Mouse (Mus musculus): Measurements from ENCODE around the gene Cryga. TPM values are rescaled to one million over a fixed set of nuclear protein-coding genes. Genes with fewer than 3 reads are reported as not detected.
"Not testable (repeated sequence)": the region's sequence is repeated elsewhere in the genome, so short reads cannot be mapped to it uniquely, and the experiment has no call there.

Cryga gene
- polyA plus RNA-seq, 1 experiment from 2014 or later, result not detected

DNA sequence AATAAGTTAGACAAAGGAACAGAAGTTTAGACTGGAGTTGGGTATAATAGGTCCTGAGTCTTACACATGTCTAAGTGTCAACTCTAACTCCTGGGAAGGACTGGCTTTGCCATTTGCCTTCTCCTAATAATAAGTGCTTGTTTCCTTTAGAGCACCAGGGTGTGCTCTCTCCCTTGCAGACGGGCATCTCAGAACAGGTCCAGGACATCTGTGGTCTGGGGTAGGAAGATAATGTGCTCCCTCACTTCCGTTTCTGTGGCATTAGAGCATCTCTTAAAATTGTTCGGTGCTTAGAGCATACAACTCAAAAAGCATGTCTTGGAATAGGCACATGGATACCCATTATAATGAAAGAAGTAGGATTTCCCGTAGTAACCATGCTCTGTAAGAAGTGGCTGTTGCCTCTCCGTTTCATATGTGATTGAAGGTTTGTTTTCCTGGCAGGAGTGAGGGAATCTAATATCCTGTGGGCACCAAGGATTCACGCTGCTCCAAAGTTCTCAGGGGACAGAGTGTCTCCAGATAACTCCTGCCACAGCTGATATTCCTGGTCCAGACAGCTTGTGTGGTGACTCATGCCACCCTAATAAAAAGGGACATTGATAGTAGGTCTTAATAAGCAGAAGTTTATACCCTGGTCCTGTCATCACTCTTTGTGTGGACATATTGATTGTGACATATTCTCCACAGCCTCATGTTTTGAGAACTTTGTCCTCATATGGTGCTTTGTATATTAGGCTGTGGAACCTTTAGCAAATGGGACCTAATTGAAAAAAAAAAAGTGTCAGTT, 14.4 kb downstream of the Cryga start:
- WGBS, result 78% methylated on average over 6 of the region's 6 CpGs

DNA sequence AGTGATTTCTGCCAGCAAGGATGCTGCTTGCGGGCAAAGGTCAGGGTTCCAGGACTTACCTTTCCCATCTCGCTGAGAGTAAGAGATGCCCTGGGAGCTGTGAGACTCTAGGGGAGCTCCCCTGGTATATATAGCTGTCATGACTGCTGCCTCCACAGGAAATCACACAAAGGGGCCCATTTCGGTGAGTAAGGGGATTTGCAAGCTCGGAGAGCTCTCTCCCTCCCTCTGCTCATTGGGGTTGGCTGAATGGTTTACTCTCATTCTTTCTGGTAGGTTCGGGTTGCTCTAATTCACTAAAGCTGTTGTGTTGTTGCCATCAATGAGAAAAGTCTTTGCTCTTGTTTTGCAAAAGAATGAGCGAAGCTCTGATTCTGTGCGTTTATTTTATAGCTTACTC, 21.0 kb downstream of the Cryga start, which contains the start of gene Crygb:
Gene Crygb, minus strand, starts transcription at position 101 of the 400 bp plus-strand sequence.
- WGBS, result 43% methylated on average over 7 of the region's 7 CpGs

More for the DNA sequence above, 14.4 kb downstream of the Cryga start:
- no peaks in the 10 kb centered on the region for H3K36me3 ChIP-seq
- no peaks in the 10 kb centered on the region for H3K27me3 ChIP-seq (replicated peaks)
- H3K4me3 ChIP-seq (replicated peaks), result no peak overlapping the region
- ATAC-seq (ENCODE audit: insufficient read depth, low FRiP score, low read depth), result no peak
- H3K4me2 ChIP-seq, result no peak overlapping the region
- H3K9ac ChIP-seq, result no peak overlapping the region
- no peaks in the 10 kb centered on the region for H3K9me3 ChIP-seq
- H3K4me1 ChIP-seq, result no peaks in the 10 kb centered on the region
- H3K27ac ChIP-seq, result no peak overlapping the region

DNA sequence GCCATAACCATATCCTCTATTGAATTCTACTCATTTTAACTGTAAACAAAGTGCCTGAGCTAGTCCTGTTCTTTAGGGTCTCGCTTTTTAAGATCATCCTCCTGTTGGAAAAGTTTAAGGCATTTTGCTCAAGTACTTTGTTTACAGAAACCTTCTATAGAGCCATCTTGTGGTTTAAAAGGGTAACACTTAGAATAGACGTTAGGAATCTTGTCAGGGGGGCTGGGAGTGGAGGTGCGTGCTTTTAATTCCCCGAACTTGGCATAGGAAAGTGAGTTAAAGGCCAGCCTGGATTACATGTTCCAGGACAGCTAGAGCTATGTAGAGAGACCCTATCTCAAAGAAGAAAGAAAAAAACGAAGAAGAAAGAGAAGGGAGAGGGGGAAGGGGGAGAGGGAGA, 27.6 kb downstream of the Cryga start:
- Histone ChIP-seq H3K27ac (no peak overlapping the region), H3K9ac (no peak overlapping the region), H3K36me3 (no peaks in the 10 kb centered on the region), H3K4me2 (no peak overlapping the region), H3K4me3 (replicated peaks) (no peak overlapping the region), H3K27me3 (replicated peaks) (no peaks in the 10 kb centered on the region), H3K4me1 (no peaks in the 10 kb centered on the region), H3K9me3 (no peaks in the 10 kb centered on the region)
- no peak for ATAC-seq (ENCODE audit: insufficient read depth, low FRiP score, low read depth)
- WGBS, result 13% methylated on average over 5 of the region's 5 CpGs

More for the DNA sequence above, 21.0 kb downstream of the Cryga start, which contains the start of gene Crygb:
- H3K9me3 ChIP-seq, result no peaks in the 10 kb centered on the region
- ATAC-seq (ENCODE audit: insufficient read depth, low FRiP score, low read depth), result no peak
- no peaks in the 10 kb centered on the region for H3K27me3 ChIP-seq (replicated peaks)
- H3K4me3 ChIP-seq (replicated peaks), result no peak within 1 kb of the TSS
- no peaks in the 10 kb centered on the region for H3K36me3 ChIP-seq
- no peak within 1 kb of the TSS for H3K4me2 ChIP-seq
- H3K9ac ChIP-seq, result no peak within 1 kb of the TSS
- H3K27ac ChIP-seq, result no peak within 1 kb of the TSS
- H3K4me1 ChIP-seq, result no peaks in the 10 kb centered on the region

DNA sequence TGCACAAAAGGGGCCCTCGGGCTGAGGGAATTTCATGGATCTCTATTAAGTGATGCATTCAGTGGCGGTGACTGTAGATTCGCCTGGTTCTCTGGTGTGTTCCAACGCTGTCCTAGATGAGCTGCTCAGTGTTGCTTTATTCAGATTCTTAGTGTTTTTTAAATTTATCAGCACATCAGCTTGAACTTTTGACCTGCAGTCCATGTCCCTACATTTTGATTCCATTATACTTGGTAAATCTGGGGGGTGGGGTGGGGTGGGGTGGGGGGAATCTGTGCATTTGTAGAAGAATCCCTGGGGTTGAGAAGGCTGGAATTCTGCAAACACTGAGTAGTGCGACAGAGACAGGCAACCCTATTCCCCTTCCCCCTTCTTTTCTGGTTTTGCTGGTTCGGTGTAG, 29.6 kb downstream of the Cryga start, which contains the start of gene Crygc:
Gene Crygc, minus strand, starts transcription at position 101 of the 400 bp plus-strand sequence.
- no peak within 1 kb of the TSS for H3K4me2 ChIP-seq
- no peaks in the 10 kb centered on the region for H3K36me3 ChIP-seq
- H3K27me3 ChIP-seq (replicated peaks), result no peaks in the 10 kb centered on the region
- H3K4me3 ChIP-seq (replicated peaks), result no peak within 1 kb of the TSS
- no peaks in the 10 kb centered on the region for H3K9me3 ChIP-seq
- H3K27ac ChIP-seq, result no peak within 1 kb of the TSS
- ATAC-seq (ENCODE audit: insufficient read depth, low FRiP score, low read depth), result no peak
- 72% methylated on average over 6 of the region's 6 CpGs for WGBS
- no peaks in the 10 kb centered on the region for H3K4me1 ChIP-seq
- no peak within 1 kb of the TSS for H3K9ac ChIP-seq

- Histone ChIP-seq H3K4me3 (replicated peaks) (no peak overlapping the region), H3K9me3 (no peaks in the 10 kb centered on the region), H3K9ac (no peak overlapping the region), H3K4me1 (no peaks in the 10 kb centered on the region), H3K4me2 (no peak overlapping the region), H3K27ac (no peak overlapping the region), H3K36me3 (no peaks in the 10 kb centered on the region), H3K27me3 (replicated peaks) (no peaks in the 10 kb centered on the region)
- no peak for ATAC-seq (ENCODE audit: insufficient read depth, low FRiP score, low read depth)
Observed at GRCm38 (mm10) chr1:65067842-65068241, 35.3 kb downstream of the Cryga start.

DNA sequence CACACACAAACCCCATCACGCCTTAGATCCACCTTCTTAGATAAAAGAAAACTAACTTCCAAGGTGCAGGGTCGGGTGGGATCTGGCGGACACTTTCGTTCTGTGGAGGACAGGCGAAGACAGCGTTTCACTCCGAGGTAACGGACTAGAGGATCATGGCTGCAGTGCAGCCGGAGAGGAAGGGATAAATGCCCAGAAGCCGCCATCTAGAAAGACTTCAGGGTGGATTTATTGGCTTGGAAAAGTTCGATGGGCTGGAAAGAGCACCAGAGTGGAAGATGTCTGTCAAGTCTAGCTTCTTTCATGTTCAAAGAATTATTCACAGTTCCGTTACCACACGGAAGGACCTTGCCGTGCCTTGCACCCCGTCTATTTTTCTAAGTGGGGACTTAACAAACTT, 39.0 kb downstream of the Cryga start:
- no peaks in the 10 kb centered on the region for H3K4me1 ChIP-seq
- ATAC-seq (ENCODE audit: insufficient read depth, low FRiP score, low read depth), result no peak
- no peaks in the 10 kb centered on the region for H3K9me3 ChIP-seq
- H3K4me2 ChIP-seq, result no peak overlapping the region
- no peak overlapping the region for H3K4me3 ChIP-seq (replicated peaks)
- no peak overlapping the region for H3K9ac ChIP-seq
- H3K27me3 ChIP-seq (replicated peaks), result no peaks in the 10 kb centered on the region
- no peak overlapping the region for H3K27ac ChIP-seq
- WGBS, result 79% methylated on average over 15 of the region's 15 CpGs
- no peaks in the 10 kb centered on the region for H3K36me3 ChIP-seq

DNA sequence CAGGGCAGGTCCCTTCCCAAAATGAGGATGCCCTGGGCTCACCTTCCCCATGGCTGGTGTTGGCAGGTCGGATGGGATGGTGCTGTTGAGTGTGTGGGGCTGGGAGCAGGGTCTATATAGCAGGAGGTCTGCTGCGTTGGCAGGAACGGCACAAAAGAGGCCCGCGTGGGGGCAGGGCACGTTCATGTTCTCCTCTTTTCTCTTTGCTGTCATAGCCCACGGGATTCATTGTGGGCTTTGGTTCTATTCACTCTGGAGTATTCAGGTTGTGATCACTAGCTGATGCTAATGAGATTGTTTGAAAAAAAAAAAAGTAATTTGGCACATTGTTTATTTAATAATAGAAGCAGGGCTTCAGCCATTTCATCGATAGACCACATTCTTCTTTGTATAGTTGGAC, 39.8 kb downstream of the Cryga start, which contains the start of gene Crygd:
Gene Crygd, minus strand, starts transcription at position 101 of the 400 bp plus-strand sequence.
- Histone ChIP-seq H3K36me3 (no peaks in the 10 kb centered on the region), H3K4me2 (no peak within 1 kb of the TSS), H3K27ac (no peak within 1 kb of the TSS), H3K27me3 (replicated peaks) (no peaks in the 10 kb centered on the region), H3K4me1 (no peaks in the 10 kb centered on the region), H3K4me3 (replicated peaks) (no peak within 1 kb of the TSS), H3K9ac (no peak within 1 kb of the TSS), H3K9me3 (no peaks in the 10 kb centered on the region)
- 83% methylated on average over 8 of the region's 8 CpGs for WGBS
- ATAC-seq (ENCODE audit: insufficient read depth, low FRiP score, low read depth), result no peak

GRCm38 (mm10) chr1:65052140-65052539, 51.0 kb downstream of the Cryga start:
- Histone ChIP-seq H3K4me2 (no peak overlapping the region), H3K9ac (no peak overlapping the region), H3K27ac (no peak overlapping the region), H3K4me3 (replicated peaks) (no peak overlapping the region), H3K9me3 (no peaks in the 10 kb centered on the region), H3K36me3 (no peaks in the 10 kb centered on the region), H3K4me1 (no peaks in the 10 kb centered on the region), H3K27me3 (replicated peaks) (no peaks in the 10 kb centered on the region)
- no peak for ATAC-seq (ENCODE audit: insufficient read depth, low FRiP score, low read depth)
- WGBS, result 18% methylated on average over 2 of the region's 2 CpGs

DNA sequence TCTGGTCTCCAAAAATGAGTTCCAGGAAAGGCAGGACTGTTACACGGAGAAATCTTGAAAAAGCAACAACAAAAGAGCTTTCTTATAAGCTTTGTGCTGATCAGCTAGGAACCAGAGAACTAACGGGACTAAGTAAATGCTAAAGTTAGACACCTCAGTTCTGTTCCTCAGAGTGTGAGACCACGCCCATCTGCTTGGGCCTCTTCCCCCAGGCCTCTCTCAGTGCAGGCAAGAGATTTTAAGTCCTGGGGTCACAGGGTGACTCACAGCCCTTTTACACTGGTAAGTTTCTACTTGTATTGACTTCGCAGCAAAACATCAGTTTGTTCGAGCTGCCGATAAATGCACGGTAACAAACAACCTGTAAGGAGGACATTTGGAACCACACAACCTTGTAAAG, 51.5 kb downstream of the Cryga start:
- ATAC-seq (ENCODE audit: insufficient read depth, low FRiP score, low read depth), result no peak
- WGBS, result 57% methylated on average over 7 of the region's 7 CpGs
- H3K4me1 ChIP-seq, result no peaks in the 10 kb centered on the region

DNA sequence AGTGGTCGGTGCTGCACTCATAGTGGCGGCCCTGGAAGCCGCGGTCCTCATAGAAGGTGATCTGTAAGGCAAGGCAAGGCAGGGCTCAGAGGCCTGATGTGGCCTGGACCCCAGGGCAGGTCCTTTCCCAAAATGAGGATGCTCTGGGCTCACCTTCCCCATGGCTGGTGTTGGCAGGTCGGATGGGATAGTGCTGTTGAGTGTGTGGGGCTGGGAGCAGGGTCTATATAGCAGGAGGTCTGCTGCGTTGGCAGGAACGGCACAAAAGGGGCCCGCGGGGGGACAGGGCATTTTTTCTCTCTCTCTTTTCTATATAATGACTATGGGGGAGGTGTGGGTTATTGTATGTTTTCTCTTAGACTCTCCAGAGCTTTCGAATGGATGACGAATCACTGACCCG, 52.2 kb downstream of the Cryga start, which contains the start of gene Cryge:
Gene Cryge, minus strand, starts transcription at position 198 of the 400 bp plus-strand sequence.
- H3K4me2 ChIP-seq; H3K4me1 ChIP-seq; H3K27ac ChIP-seq; H3K9ac ChIP-seq; H3K36me3 ChIP-seq; H3K9me3 ChIP-seq; ATAC-seq (ENCODE audit: insufficient read depth, low FRiP score, low read depth); H3K27me3 ChIP-seq (replicated peaks); H3K4me3 ChIP-seq (replicated peaks): not testable (repeated sequence)
- 53% methylated on average over 12 of the region's 12 CpGs for WGBS

More for the DNA sequence above, 51.5 kb downstream of the Cryga start:
- Histone ChIP-seq H3K36me3 (no peaks in the 10 kb centered on the region), H3K9ac (no peak overlapping the region), H3K9me3 (no peaks in the 10 kb centered on the region), H3K4me3 (replicated peaks) (no peak overlapping the region), H3K27ac (no peak overlapping the region), H3K27me3 (replicated peaks) (no peaks in the 10 kb centered on the region), H3K4me2 (no peak overlapping the region)
